Mouse (Mus musculus): ENCODE data around the gene Ddx54.

- TF ChIP-seq CTCF (IDR thresholded peaks at IDR 0.05; ENCODE audit: control insufficient read depth, insufficient read depth, insufficient replicate concordance, low read depth, low read length) = no peak
- TF ChIP-seq POLR2A (IDR thresholded peaks at IDR 0.05; ENCODE audit: control insufficient read depth, low read depth, low read length) = no peak
Observed at GRCm38 (mm10) chr5:120656281-120656751, 43.8 kb downstream of the Ddx54 start.

All from testis, adult 2 months (tissue).